Comparison of ENCODE assay signal across 8 mouse cellular contexts in genomic region chr11:95648827-95649226, GRCm38 (mm10). TPM values are rescaled to one million over a fixed set of nuclear protein-coding genes. Genes with fewer than 3 reads are reported as not detected.
DNase-seq lines count a peak whose midpoint lies in the region; ATAC-seq and TF ChIP-seq lines count a peak whose summit lies in the region.

No protein-coding gene starts in this region.

- H3K4me1 ChIP-seq in liver, embryonic 14.5 days (replicated peaks; ENCODE audit: control insufficient read depth in 2 of 2, insufficient read depth in 2 of 2, low read length in 1 of 2) = no peaks in the 10 kb centered on the region

- intact Hi-C loops in gastrocnemius, postnatal 36 days (cut with DNase I) = loop anchor here (1.0 to 10.0 kb wide), 4 partner anchors 62 to 264 kb away; partner anchors contain the start of genes Ngfr and Slc35b1

- peak; percentile 61 for DNase-seq in 416B (ENCODE audit: low read depth)
- peak; percentile 78 for DNase-seq in adipocyte (ENCODE audit: low spot score)
- peak; percentile 95 for DNase-seq in embryo, embryonic 10 days (ENCODE audit: low spot score)
- peak; percentile 49 to 56 for DNase-seq in gastrocnemius, postnatal 36 days
- DNase-seq in kidney, postnatal 10 days = peak; percentile 89
- DNase-seq in liver, embryonic 14.5 days (ENCODE audit: low read depth in 3 of 3, low spot score in 3 of 3) = peak; percentile 27 to 33 (median 33)
- DNase-seq in retina, postnatal 7 days (ENCODE audit: low read depth, low spot score) = peak; percentile 75
- DNase-seq in thymus, postnatal 36 days = peak; percentile 57 to 64

- H3K4me3 ChIP-seq in liver, embryonic 14.5 days (ENCODE audit: insufficient read depth in 1 of 2, low read depth in 2 of 2, low read length in 2 of 2) = no peak overlapping the region

- H3K4me2 ChIP-seq in liver, embryonic 14.5 days (ENCODE audit: low read depth) = no peak overlapping the region

- H3K9ac ChIP-seq in liver, embryonic 14.5 days (replicated peaks) = no peak overlapping the region

- H3K36me3 ChIP-seq in liver, embryonic 14.5 days (replicated peaks; ENCODE audit: control insufficient read depth, insufficient read depth, low read depth) = no peaks in the 10 kb centered on the region

- H3K27me3 ChIP-seq in liver, embryonic 14.5 days (ENCODE audit: control insufficient read depth, insufficient read depth, low read length) = peaks cover 35% of the 10 kb centered on the region

- no peaks in the 10 kb centered on the region for H3K9me3 ChIP-seq in liver, embryonic 14.5 days (ENCODE audit: control insufficient read depth, low read length)

- ATAC-seq in liver, embryonic 14.5 days (ENCODE audit: insufficient read depth) = no peak; the same call in 1 of the 2 replicates

- peak; percentile 97 for TF ChIP-seq CTCF in liver, embryonic 14.5 days (IDR thresholded peaks at IDR 0.05; ENCODE audit: low read depth)

- TF ChIP-seq EP300 in liver, embryonic 14.5 days (IDR thresholded peaks at IDR 0.05; ENCODE audit: low read depth) = no peak

- H3K27ac ChIP-seq in liver, embryonic 14.5 days = no peak overlapping the region

- WGBS in liver, embryonic 14.5 days (ENCODE audit: insufficient replicate concordance) = 2% methylated on average over 4 of the region's 4 CpGs

RNA-seq across cellular contexts. Expression of gene Phb, which starts 17.9 kb away (rescaled TPM):
- total RNA-seq in gastrocnemius, postnatal 36 days (2021) = 100 to 1,000 TPM; 166 to 175 TPM
- polyA plus RNA-seq in liver, embryonic 14.5 days (2012; rRNA removed) = 90.4 and 124 TPM in 2 replicates
- 148 and 153 TPM in 2 replicates for polyA plus RNA-seq in liver, embryonic 14.5 days (2014; fragmentation: Nextera tagmentation; extraction: Ambion mirVana)

Comparison
In these comparisons a context has a peak if more than half of its experiments do, and no peak if none do; other contexts are left out.
1. DNase-seq: peak in every context shown above with its lines; median percentile 95 in embryo, embryonic 10 days; 89 in kidney, postnatal 10 days; 78 in adipocyte; 75 in retina, postnatal 7 days; 61 in 416B; 60 in thymus, postnatal 36 days; 52 in gastrocnemius, postnatal 36 days; 33 in liver, embryonic 14.5 days.